Mouse (Mus musculus) neutrophil, adult 59 days (primary cell): Measurements from ENCODE around the gene H2al1o. TPM values are rescaled to one million over a fixed set of nuclear protein-coding genes. Genes with fewer than 3 reads are reported as not detected.

Experiments used
- total RNA-seq, 2 experiments: library from RNA; stranded (reverse); gene quantifications; 1 replicate in 1 of 2; 2 replicates in 1 of 2; pipeline ENCODE4 v1.2.4; 2023

The H2al1o gene
- total RNA-seq, result not detected

DNA sequence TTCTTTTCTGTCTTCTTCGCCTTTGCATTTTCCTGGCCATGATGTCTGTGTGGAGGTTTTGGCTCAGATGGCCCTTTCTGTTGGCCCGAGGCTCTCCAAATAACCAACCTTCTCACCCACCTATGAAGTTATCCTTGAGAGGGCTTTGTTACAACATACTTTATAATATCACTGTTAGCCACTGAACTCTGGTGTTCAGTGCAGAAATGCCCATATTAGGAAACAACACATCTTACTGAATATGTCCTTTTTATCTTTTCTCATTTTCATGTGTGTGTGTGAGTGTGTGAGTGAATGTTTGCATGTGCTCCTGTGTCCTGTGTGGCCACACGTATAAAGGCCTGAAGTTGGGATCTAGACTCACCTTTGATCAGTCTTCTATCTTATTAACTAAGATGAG is at the start of gene H2al1o:
Gene H2al1o (minus strand): TSS at position 101 of the 400 bp plus-strand sequence.

Other genes with a start within 250 kb of the H2al1o start
- not detected for gene H2al1k, start 221.8 kb downstream of the H2al1o start, total RNA-seq
- gene Cybb, start 84.6 kb downstream of the H2al1o start, total RNA-seq, result 1,000 to 10,000 TPM; 1,189 to 1,462 TPM
- gene Dynlt3, start 90.6 kb upstream of the H2al1o start, total RNA-seq, result 10 to 100 TPM; 22.5 to 31.7 TPM